Mouse (Mus musculus) forebrain, embryonic 14.5 days (tissue): ENCODE data around the gene Dpp3. TPM values are rescaled to one million over a fixed set of nuclear protein-coding genes. Genes with fewer than 3 reads are reported as not detected.
"Not testable (repeated sequence)": the region's sequence is repeated elsewhere in the genome, so short reads cannot be mapped to it uniquely, and the experiment has no call there.

Source experiments
- ATAC-seq: fragments of 200-750 bp; cut with Nextera tagmentation; 2 replicates; pipeline ENCODE4 v1.8.0; 2017; ENCODE audit warnings: mild to moderate bottlenecking, moderate library complexity
- DNase-seq: peaks from one replicate; pipeline ENCODE4 v3.0.0-alpha.2; 2015; ENCODE audit warnings: low spot score
- H3K27ac ChIP-seq: fragments of 300-500 bp; sonication (generic); 2 replicates; pipeline ENCODE4 v1.5.1; 2014; ENCODE audit warnings: low read depth, mild to moderate bottlenecking, control low read depth, low read length, moderate library complexity
- H3K27me3 ChIP-seq: fragments of 300-500 bp; sonication (generic); replicated peaks from 2 replicates; pipeline ENCODE4 v1.6.1; 2014; ENCODE audit warnings: low read length, control low read depth, mixed read lengths; ENCODE audit not compliant: control insufficient read depth, insufficient read depth
- H3K36me3 ChIP-seq: fragments of 300-500 bp; sonication (generic); 2 replicates; pipeline ENCODE4 v1.6.1; 2014; ENCODE audit warnings: low read length, control low read depth; ENCODE audit not compliant: control insufficient read depth, insufficient read depth
- H3K4me1 ChIP-seq: fragments of 300-500 bp; sonication (generic); 2 replicates; pipeline ENCODE4 v1.6.1; 2014; ENCODE audit warnings: antibody characterized with exemption, low read length, control low read depth; ENCODE audit not compliant: control insufficient read depth, insufficient read depth
- H3K4me2 ChIP-seq: fragments of 300-500 bp; sonication (generic); 2 replicates; pipeline ENCODE4 v1.6.1; 2014; ENCODE audit warnings: mild to moderate bottlenecking, control low read depth, low read length
- H3K4me3 ChIP-seq: fragments of 300-500 bp; sonication (generic); 2 replicates; pipeline ENCODE4 v1.5.1; 2014; ENCODE audit warnings: low read depth, low read length, control low read depth
- H3K9ac ChIP-seq: fragments of 300-500 bp; sonication (generic); 2 replicates; pipeline ENCODE4 v1.6.1; 2014; ENCODE audit warnings: mild to moderate bottlenecking, low read length, control low read depth, moderate library complexity
- H3K9me3 ChIP-seq: fragments of 300-500 bp; sonication (generic); replicated peaks from 2 replicates; pipeline ENCODE4 v1.6.1; 2016; ENCODE audit warnings: low read length, control low read depth, mixed read lengths; ENCODE audit not compliant: control insufficient read depth
- WGBS: fragments of 180-500 bp; shearing (Covaris S2); extraction: QIAGEN DNeasy Blood & Tissue Kit; methylation state at CpG from one replicate; pipeline ENCODE4 v1.1.7; 2014; 5-methylcytosine and 5-hydroxymethylcytosine counted together
- polyA plus RNA-seq: library from polyadenylated mRNA; unstranded; fragments of >200 nt; fragmentation: Nextera tagmentation; extraction: Ambion mirVana; gene quantifications from 2 replicates; pipeline ENCODE4 v1.2.1, GENCODE M21; 2014

Gene Dpp3
- 100.0 and 103 TPM in 2 replicates for polyA plus RNA-seq

DNA sequence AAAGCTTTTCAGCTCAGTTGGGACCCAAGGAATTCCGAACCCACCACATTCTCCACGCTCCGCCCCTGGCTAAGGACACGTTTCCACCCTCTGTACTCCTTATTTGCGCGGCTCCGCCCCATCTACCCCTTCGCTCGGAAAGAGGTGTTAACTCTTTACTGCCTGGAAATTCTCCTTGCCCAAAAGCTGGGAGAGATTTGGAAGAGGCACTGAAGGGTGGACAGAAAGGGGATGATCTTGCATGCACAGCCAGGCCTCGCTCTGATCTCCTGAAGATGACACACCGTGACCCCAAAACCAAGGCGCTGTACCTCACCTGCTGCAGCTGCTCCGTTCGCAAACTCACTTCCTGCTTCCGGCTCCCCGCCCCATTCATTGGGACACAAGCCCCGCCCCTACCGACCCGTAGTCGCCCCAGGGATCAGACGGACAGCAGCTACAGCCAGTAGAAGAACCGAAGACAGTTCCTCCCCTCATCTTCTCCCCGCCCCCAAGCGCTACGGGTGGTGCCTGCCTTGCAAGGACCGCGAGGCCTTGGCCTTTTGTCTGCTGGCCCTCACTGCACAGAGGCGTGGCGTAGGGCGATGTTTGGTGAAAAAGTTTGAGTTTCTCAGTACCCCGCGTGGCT lies at the start of gene Dpp3:
Gene Dpp3 (minus strand): TSS at position 384 of the 628 bp plus-strand sequence.
- ATAC-seq (peak; percentile 99), DNase-seq (peak; percentile 98)
- Histone ChIP-seq H3K9ac (peak within 1 kb of the TSS; percentile 73), H3K27ac (peak within 1 kb of the TSS; percentile 67), H3K4me1 (peaks cover 11% of the 10 kb centered on the region), H3K4me3 (peak within 1 kb of the TSS; percentile 59), H3K4me2 (peak within 1 kb of the TSS; percentile 72), H3K27me3 (no peaks in the 10 kb centered on the region), H3K36me3 (peaks cover 26% of the 10 kb centered on the region), H3K9me3 (no peaks in the 10 kb centered on the region)
- under 1% methylated on average over 32 of the region's 32 CpGs for WGBS

DNA sequence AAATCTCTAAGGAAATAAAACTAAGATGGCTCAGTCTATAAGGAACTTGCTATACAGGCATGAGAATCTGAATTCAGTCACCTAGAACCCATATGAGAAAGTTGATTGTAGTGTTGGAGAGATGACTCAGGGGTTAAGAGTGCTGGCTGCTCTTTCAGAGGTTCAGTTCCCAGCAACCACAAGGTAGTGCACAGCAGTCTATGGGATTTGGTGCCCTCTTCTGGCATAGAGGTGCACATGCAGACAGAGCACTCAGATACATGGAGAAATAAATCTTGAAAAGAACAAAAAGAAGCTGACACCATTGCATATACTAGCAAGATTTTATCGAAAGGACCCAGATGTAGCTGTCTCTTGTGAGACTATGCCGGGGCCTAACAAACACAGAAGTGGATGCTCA lies 40.1 kb upstream of the Dpp3 start:
- H3K9me3 ChIP-seq, result no peaks in the 10 kb centered on the region
- H3K27ac ChIP-seq, result no peak overlapping the region
- H3K4me1 ChIP-seq, result peaks cover under 1% of the 10 kb centered on the region; the same call in 1 of the 2 replicates
- H3K4me2 ChIP-seq, result no peak overlapping the region
- H3K4me3 ChIP-seq, result no peak overlapping the region
- H3K36me3 ChIP-seq, result peaks cover 24% of the 10 kb centered on the region
- H3K9ac ChIP-seq, result no peak overlapping the region
- DNase-seq (peak; percentile 27), ATAC-seq (0 out of 2 replicates have a peak, but pooled peaks have one; percentile 40)
- no peaks in the 10 kb centered on the region for H3K27me3 ChIP-seq
- WGBS, result 94% methylated on average over 2 of the region's 2 CpGs

DNA sequence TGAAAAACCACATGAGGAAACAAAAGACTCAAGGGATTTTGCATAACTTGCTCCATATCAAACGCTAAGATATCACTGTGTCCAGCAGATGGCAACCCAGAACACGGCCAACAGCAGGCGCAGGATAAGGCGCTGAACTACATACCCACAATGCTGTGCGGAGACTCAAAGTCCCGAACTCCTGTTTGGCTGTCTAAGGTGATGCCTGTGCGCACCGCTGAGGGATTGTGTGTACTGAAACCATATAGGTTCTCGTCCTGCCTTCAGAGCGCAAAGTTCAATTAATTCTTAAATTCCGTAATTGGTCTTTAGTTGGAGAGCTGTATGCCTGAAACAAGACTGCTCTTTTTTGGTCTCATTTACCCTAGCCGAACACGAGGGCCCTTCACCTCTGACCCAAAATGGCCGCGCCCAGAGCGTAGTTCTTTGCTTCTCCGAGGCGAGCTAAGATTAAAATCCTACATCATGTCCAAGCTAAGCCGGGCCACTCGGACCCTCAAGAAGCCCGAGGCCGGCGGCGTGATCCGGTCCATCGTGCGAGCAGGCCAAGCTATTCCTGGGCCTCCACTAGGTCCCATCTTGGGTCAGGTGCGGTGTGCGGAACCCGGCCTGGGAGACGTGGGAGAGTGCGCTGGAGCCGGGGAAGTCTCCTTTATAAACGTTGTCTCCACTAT lies 34.0 kb upstream of the Dpp3 start, which contains the start of gene Mrpl11:
Gene Mrpl11 (plus strand): TSS at position 220 of the 674 bp plus-strand sequence.
- ATAC-seq, result peak; percentile 98
- peak; percentile 98 for DNase-seq
- H3K4me3 ChIP-seq, result peak within 1 kb of the TSS; percentile 71
- WGBS, result under 1% methylated on average over 34 of the region's 34 CpGs
- H3K4me2 ChIP-seq, result peak within 1 kb of the TSS; percentile 69
- H3K36me3 ChIP-seq, result peaks cover 24% of the 10 kb centered on the region
- no peaks in the 10 kb centered on the region for H3K27me3 ChIP-seq
- H3K9ac ChIP-seq, result peak within 1 kb of the TSS; percentile 74
- peak within 1 kb of the TSS; percentile 67 for H3K27ac ChIP-seq
- peaks cover 7% of the 10 kb centered on the region; the same call in 1 of the 2 replicates for H3K4me1 ChIP-seq
- no peaks in the 10 kb centered on the region for H3K9me3 ChIP-seq

DNA sequence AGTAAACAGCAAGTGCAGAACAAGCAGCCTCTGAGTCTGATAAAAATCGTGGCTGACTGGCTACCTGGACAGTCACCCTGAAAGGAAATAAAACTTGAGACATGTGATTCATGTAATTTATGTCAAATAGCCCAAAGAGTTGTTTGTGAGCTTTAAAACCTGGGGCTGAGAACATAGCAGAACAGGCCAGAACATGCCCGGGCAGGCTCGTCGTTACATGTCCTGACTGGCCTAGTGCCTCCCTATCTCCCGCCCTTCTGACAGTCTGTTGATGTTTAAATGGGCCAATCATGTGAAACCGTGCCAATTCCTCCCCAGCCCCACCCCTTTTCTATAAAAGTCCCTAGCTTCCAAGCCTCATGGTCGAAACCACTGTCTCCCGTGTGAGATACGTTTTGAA lies 20.6 kb upstream of the Dpp3 start:
- not testable (repeated sequence) for H3K4me3 ChIP-seq, H3K4me1 ChIP-seq, H3K27me3 ChIP-seq, H3K27ac ChIP-seq, H3K9ac ChIP-seq, ATAC-seq, DNase-seq, H3K9me3 ChIP-seq, H3K36me3 ChIP-seq, H3K4me2 ChIP-seq
- WGBS, result 85% methylated on average over 9 of the region's 9 CpGs

DNA sequence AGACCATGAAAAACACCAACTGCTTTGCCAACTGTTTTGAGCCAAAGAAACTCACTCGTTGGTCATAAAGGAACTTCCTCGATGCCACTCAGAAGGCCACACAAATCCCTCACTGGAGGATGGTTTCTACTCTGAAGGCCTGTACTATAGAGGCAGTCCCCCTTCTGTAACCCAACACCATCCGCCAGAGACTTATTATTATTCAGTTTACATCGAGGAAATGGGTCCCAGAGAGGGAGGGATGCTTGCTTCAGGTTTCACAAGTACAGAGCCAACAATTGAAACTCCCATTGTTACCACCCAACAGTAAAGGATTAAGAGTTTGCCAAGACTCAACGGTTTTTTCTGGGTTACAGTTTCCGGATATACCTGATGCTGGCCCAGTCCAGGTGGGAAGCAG lies 17.5 kb upstream of the Dpp3 start:
- H3K27me3 ChIP-seq, result 0 out of 2 replicates have a peak, but pooled peaks cover 3% of the 10 kb centered on the region
- 37% methylated on average over 6 of the region's 6 CpGs for WGBS
- no peak for ATAC-seq

DNA sequence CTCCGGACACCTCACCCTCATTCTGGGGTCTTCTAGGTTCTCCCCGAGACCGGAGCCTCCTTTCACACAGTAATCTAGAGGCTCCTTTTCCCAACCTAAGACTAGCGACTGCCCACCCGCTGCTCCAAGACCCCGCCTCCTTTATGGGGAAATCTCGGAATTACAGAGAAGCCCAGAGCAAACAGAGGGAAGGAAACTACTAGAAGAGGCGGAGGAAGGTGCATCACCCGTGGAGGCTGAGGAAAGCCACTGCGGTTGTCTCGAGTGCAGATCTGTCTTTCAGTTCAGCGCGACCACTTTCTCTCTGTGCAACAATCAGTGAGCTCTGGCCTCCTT lies 15.1 kb upstream of the Dpp3 start:
- Histone ChIP-seq H3K9ac (peak overlapping the region; percentile 75; the same call in 1 of the 2 replicates), H3K27me3 (0 out of 2 replicates have a peak, but pooled peaks cover 3% of the 10 kb centered on the region), H3K9me3 (no peaks in the 10 kb centered on the region), H3K4me3 (peak overlapping the region; percentile 61), H3K4me2 (peak overlapping the region; percentile 88), H3K4me1 (peaks cover 4% of the 10 kb centered on the region; the same call in 1 of the 2 replicates), H3K27ac (no peak overlapping the region), H3K36me3 (no peaks in the 10 kb centered on the region)
- ATAC-seq (no peak), DNase-seq (no peak)
- 8% methylated on average over 13 of the region's 13 CpGs for WGBS

More for the DNA sequence above, 17.5 kb upstream of the Dpp3 start:
- Histone ChIP-seq H3K4me1 (peaks cover 4% of the 10 kb centered on the region; the same call in 1 of the 2 replicates), H3K27ac (no peak overlapping the region), H3K36me3 (no peaks in the 10 kb centered on the region), H3K4me2 (no peak overlapping the region), H3K9ac (no peak overlapping the region), H3K9me3 (no peaks in the 10 kb centered on the region), H3K4me3 (no peak overlapping the region)
- DNase-seq, result no peak

DNA sequence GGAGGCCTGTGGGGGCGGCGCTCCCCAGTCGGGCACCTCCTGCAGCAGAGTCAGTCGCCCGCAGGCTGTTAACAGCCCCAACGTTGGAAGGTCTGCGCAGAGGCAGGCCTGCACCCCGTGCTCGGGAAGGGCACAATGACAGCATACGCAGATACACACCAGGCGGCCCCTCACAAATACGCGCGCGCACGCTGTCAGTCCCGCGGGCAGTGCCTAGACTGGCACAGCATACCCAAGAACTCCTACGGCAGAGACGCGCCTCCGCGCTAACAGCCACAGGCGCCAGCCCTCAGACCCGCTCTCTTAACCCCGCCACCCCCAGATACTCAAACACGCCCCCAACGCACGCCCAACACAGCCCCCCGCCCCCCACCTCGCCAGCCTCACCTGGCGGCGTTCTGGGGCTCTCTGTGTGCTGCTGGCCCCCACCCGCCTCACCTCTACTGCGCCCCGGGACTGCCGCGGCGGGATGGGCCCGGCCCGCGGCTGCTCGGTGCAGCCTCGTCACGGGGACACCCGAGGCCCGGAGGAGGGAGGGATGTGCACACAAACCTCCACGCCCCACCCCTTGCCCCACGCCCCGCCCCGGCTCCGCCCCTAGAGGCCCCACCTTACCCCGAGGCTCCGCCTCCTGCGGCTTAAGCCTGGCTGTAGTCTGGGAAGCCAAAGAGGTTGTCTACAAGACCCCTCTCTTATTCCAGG lies 14.6 kb upstream of the Dpp3 start, which contains the start of gene Peli3:
Gene Peli3 (minus strand): TSS at position 577 of the 702 bp plus-strand sequence.
- H3K4me3 ChIP-seq, result peak within 1 kb of the TSS; percentile 61
- 0% methylated on average over 51 of the region's 55 CpGs for WGBS
- peak within 1 kb of the TSS; percentile 88 for H3K4me2 ChIP-seq
- 0 out of 2 replicates have a peak, but pooled peaks cover 3% of the 10 kb centered on the region for H3K27me3 ChIP-seq
- peaks cover 4% of the 10 kb centered on the region; the same call in 1 of the 2 replicates for H3K4me1 ChIP-seq
- H3K9me3 ChIP-seq, result no peaks in the 10 kb centered on the region
- H3K9ac ChIP-seq, result peak within 1 kb of the TSS; percentile 75
- DNase-seq (peak; percentile 88), ATAC-seq (peak; percentile 98)
- H3K36me3 ChIP-seq, result no peaks in the 10 kb centered on the region
- peak within 1 kb of the TSS; percentile 33; the same call in 1 of the 2 replicates for H3K27ac ChIP-seq

DNA sequence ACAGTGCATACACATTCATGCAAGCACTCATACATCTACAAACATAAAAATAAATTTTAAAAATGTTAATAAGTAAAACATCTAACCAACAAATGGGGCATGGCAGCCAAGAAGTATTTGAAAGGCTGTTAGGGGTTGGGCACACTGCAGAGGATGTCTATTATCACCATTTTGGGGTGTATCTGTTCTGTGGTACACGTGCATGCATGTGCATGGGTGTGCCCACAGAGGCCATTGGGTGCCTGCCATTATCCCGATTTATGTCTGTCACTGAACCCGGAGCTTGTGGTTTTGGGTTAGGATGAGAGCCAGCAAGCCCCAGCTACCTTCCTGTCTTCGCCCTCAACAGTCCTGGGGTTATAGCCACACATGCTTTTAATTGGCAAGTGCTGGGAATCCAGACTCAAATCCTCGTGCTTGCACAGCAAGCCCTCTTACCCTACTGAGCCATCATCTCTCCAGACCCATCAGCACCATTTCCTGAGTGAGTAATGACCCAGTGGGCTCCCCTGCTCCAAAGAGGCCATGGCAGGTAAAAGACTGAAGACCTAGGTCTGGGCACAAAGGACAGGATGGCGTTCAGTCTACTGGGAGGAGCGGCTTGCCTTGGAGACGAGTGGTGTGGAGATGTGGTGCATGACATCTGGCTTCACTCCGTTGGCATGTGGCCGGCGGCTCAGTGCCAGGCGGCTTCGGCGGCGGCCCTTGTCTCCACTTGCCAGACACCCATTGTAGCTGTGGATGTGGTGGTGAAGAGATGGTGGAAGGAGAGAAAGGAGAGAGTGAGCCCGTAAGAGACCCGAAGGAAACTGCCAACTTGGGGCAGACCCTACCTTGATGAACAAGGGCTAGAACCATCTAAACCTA lies 9.6 kb upstream of the Dpp3 start:
- Histone ChIP-seq H3K36me3 (peaks cover 6% of the 10 kb centered on the region; the same call in 1 of the 2 replicates), H3K4me2 (no peak overlapping the region), H3K4me3 (no peak overlapping the region), H3K9ac (no peak overlapping the region), H3K27ac (no peak overlapping the region), H3K27me3 (0 out of 2 replicates have a peak, but pooled peaks cover 3% of the 10 kb centered on the region), H3K9me3 (no peaks in the 10 kb centered on the region), H3K4me1 (peaks cover 4% of the 10 kb centered on the region; the same call in 1 of the 2 replicates)
- whole genome bisulfite sequencing, result 90% methylated on average over 17 of the region's 17 CpGs
- no peak for ATAC-seq
- DNase-seq, result no peak
